Mouse (Mus musculus) frontal cortex, postnatal 25 days (tissue): ENCODE data around the gene Mmp24.

Source experiments
- DNase-seq, 2 experiments: peaks; one replicate each; pipeline ENCODE4 v3.0.0; 2022; ENCODE audit warnings: low spot score in 2 of 2

Gene Mmp24

GRCm38 (mm10) chr2:155775685-155776263, 632 bp downstream of the Mmp24 start:
- DNase-seq, result peak; percentile 23 to 32

- DNase-seq, result no peak
These were observed 1.9 kb downstream of the Mmp24 start for GRCm38 (mm10) chr2:155776824-155777687.

GRCm38 (mm10) chr2:155777688-155777985, 2.5 kb downstream of the Mmp24 start:
- DNase-seq, result no peak

GRCm38 (mm10) chr2:155778004-155778403, 2.9 kb downstream of the Mmp24 start:
- DNase-seq, result no peak

GRCm38 (mm10) chr2:155779066-155779465, 3.9 kb downstream of the Mmp24 start:
- DNase-seq, result no peak

- DNase-seq, result no peak
These were observed 4.4 kb downstream of the Mmp24 start for GRCm38 (mm10) chr2:155779506-155779905.

GRCm38 (mm10) chr2:155784534-155784933, 9.4 kb downstream of the Mmp24 start:
- DNase-seq, result peak in 1 of 2 experiments; percentile 31

GRCm38 (mm10) chr2:155786905-155787304, 11.8 kb downstream of the Mmp24 start:
- no peak for DNase-seq

GRCm38 (mm10) chr2:155787949-155788931, 13.1 kb downstream of the Mmp24 start:
- no peak for DNase-seq

GRCm38 (mm10) chr2:155792899-155793298, 17.8 kb downstream of the Mmp24 start:
- DNase-seq, result no peak

GRCm38 (mm10) chr2:155794674-155795445, 19.7 kb downstream of the Mmp24 start:
- no peak for DNase-seq

GRCm38 (mm10) chr2:155798613-155799012, 23.5 kb downstream of the Mmp24 start:
- DNase-seq, result no peak

GRCm38 (mm10) chr2:155802761-155803160, 27.6 kb downstream of the Mmp24 start:
- no peak for DNase-seq

- DNase-seq, result no peak
These were observed 28.9 kb downstream of the Mmp24 start for GRCm38 (mm10) chr2:155804053-155804452.

GRCm38 (mm10) chr2:155805231-155805924, 30.2 kb downstream of the Mmp24 start:
- DNase-seq, result no peak

- no peak for DNase-seq
These were observed 30.7 kb downstream of the Mmp24 start for GRCm38 (mm10) chr2:155805925-155806255.

GRCm38 (mm10) chr2:155806548-155806947, 31.4 kb downstream of the Mmp24 start:
- no peak for DNase-seq

- no peak for DNase-seq
These were observed 32.3 kb downstream of the Mmp24 start for GRCm38 (mm10) chr2:155807408-155807807.

GRCm38 (mm10) chr2:155809620-155810019, 34.5 kb downstream of the Mmp24 start:
- DNase-seq, result no peak

- DNase-seq, result peak; percentile 80 to 85
These were observed 36.8 kb downstream of the Mmp24 start for GRCm38 (mm10) chr2:155811821-155812396.

GRCm38 (mm10) chr2:155812637-155813036, 37.5 kb downstream of the Mmp24 start:
- no peak for DNase-seq
